Mouse (Mus musculus) kidney, postnatal 0 days (tissue): ENCODE measurements at regions not wholly inside any gene's neighbourhood (a gene's known extent, or its start where the extent isn't known, plus 50 kb on each side); places are given as distances from the start of the nearest gene placed in this dataset.

Experiments used
- ATAC-seq: fragments of 200-750 bp; cut with Nextera tagmentation; replicated peaks from 2 replicates; pipeline ENCODE4 v1.8.0; 2017; ENCODE audit warnings: low read depth, moderate number of reproducible peaks, moderate TSS enrichment, moderate library complexity; ENCODE audit not compliant: low FRiP score
- DNase-seq: peaks from one replicate; pipeline ENCODE4 v3.0.0-alpha.2; 2016; ENCODE audit warnings: low spot score
- H3K27ac ChIP-seq: fragments of 300-500 bp; sonication (generic); 2 replicates; pipeline ENCODE4 v1.5.1; 2014; ENCODE audit warnings: mild to moderate bottlenecking
- H3K27me3 ChIP-seq: fragments of 300-500 bp; sonication (generic); 2 replicates; pipeline ENCODE4 v1.6.1; 2014; ENCODE audit warnings: low read length, mixed read lengths; ENCODE audit not compliant: insufficient read depth
- H3K36me3 ChIP-seq: fragments of 300-500 bp; sonication (generic); 2 replicates; pipeline ENCODE4 v1.6.1; 2014; ENCODE audit warnings: low read length, mixed read lengths; ENCODE audit not compliant: insufficient read depth
- H3K4me1 ChIP-seq: fragments of 300-500 bp; sonication (generic); replicated peaks from 2 replicates; pipeline ENCODE4 v1.6.1; 2014; ENCODE audit warnings: antibody characterized with exemption, low read length, mixed read lengths; ENCODE audit not compliant: insufficient read depth
- H3K4me2 ChIP-seq: fragments of 300-500 bp; sonication (generic); 2 replicates; pipeline ENCODE4 v1.6.1; 2014; ENCODE audit warnings: mild to moderate bottlenecking, low read length, moderate library complexity, mixed read lengths
- H3K4me3 ChIP-seq: fragments of 300-500 bp; sonication (generic); replicated peaks from 2 replicates; pipeline ENCODE4 v1.5.1; 2014; ENCODE audit warnings: low read depth, low read length
- H3K9ac ChIP-seq: fragments of 300-500 bp; sonication (generic); 2 replicates; pipeline ENCODE4 v1.6.1; 2014; ENCODE audit warnings: low read depth, low read length
- H3K9me3 ChIP-seq: fragments of 300-500 bp; sonication (generic); replicated peaks from 2 replicates; pipeline ENCODE4 v1.6.1; 2016; ENCODE audit warnings: low read length, inconsistent platforms, mixed read lengths
- CTCF ChIP-seq: IDR thresholded peaks from 2 replicates; pipeline ENCODE4 v1.5.1; 2016; ENCODE audit warnings: antibody characterized with exemption, low read depth, mild to moderate bottlenecking, moderate library complexity
- WGBS: fragments of 180-500 bp; shearing (Covaris S2); extraction: QIAGEN DNeasy Blood & Tissue Kit; methylation state at CpG from one replicate; pipeline ENCODE4 v1.1.7; 2014; 5-methylcytosine and 5-hydroxymethylcytosine counted together

- WGBS, result 38% methylated on average over 4 of the region's 4 CpGs
- H3K9ac ChIP-seq, result no peak overlapping the region
- H3K27ac ChIP-seq, result no peak overlapping the region
- ATAC-seq (no peak), DNase-seq (no peak)
- H3K4me3 ChIP-seq, result no peak overlapping the region
- no peaks in the 10 kb centered on the region for H3K27me3 ChIP-seq
- H3K4me1 ChIP-seq, result no peaks in the 10 kb centered on the region
- TF ChIP-seq CTCF, result no peak
- no peaks in the 10 kb centered on the region for H3K9me3 ChIP-seq
- H3K36me3 ChIP-seq, result no peaks in the 10 kb centered on the region
- no peak overlapping the region for H3K4me2 ChIP-seq
These were observed 122.2 kb downstream of the Ppp1r3a start for GRCm38 (mm10) chr6:14632837-14633236.

- H3K4me1 ChIP-seq, result no peaks in the 10 kb centered on the region
- 9% methylated on average over 2 of the region's 2 CpGs for WGBS
- no peaks in the 10 kb centered on the region for H3K9me3 ChIP-seq
- H3K36me3 ChIP-seq, result no peaks in the 10 kb centered on the region
- no peak for TF ChIP-seq CTCF
- H3K27me3 ChIP-seq, result no peaks in the 10 kb centered on the region
- no peak overlapping the region for H3K4me3 ChIP-seq
- peak; percentile 24 for DNase-seq
- H3K9ac ChIP-seq, result no peak overlapping the region
- H3K27ac ChIP-seq, result no peak overlapping the region
- H3K4me2 ChIP-seq, result no peak overlapping the region
- ATAC-seq, result no peak
These were observed 123.2 kb downstream of the Ppp1r3a start for GRCm38 (mm10) chr6:14631719-14632445.

- TF ChIP-seq CTCF, result no peak
- Histone ChIP-seq H3K4me3 (no peak overlapping the region), H3K27me3 (no peaks in the 10 kb centered on the region), H3K4me2 (no peak overlapping the region), H3K4me1 (no peaks in the 10 kb centered on the region), H3K9ac (no peak overlapping the region), H3K36me3 (no peaks in the 10 kb centered on the region), H3K9me3 (no peaks in the 10 kb centered on the region), H3K27ac (no peak overlapping the region)
- DNase-seq, result no peak
- no peak for ATAC-seq
- WGBS, result 62% methylated on average over 3 of the region's 3 CpGs
These were observed 138.4 kb downstream of the Ppp1r3a start for GRCm38 (mm10) chr6:14616629-14617028.

GRCm38 (mm10) chr6:14608076-14608475, 147.0 kb downstream of the Ppp1r3a start:
- no peak for ATAC-seq
- Histone ChIP-seq H3K9ac (no peak overlapping the region), H3K36me3 (no peaks in the 10 kb centered on the region), H3K9me3 (no peaks in the 10 kb centered on the region), H3K4me3 (no peak overlapping the region), H3K27ac (no peak overlapping the region), H3K4me1 (no peaks in the 10 kb centered on the region), H3K4me2 (no peak overlapping the region), H3K27me3 (no peaks in the 10 kb centered on the region)
- TF ChIP-seq CTCF, result no peak
- no peak for DNase-seq

GRCm38 (mm10) chr6:14600543-14601249, 154.4 kb downstream of the Ppp1r3a start:
- Histone ChIP-seq H3K4me1 (no peaks in the 10 kb centered on the region), H3K27ac (no peak overlapping the region), H3K9me3 (no peaks in the 10 kb centered on the region), H3K36me3 (no peaks in the 10 kb centered on the region), H3K9ac (no peak overlapping the region), H3K27me3 (no peaks in the 10 kb centered on the region), H3K4me3 (no peak overlapping the region), H3K4me2 (no peak overlapping the region)
- DNase-seq (peak; percentile 21), ATAC-seq (peak; percentile 95)
- WGBS, result 65% methylated on average over 13 of the region's 13 CpGs
- no peak for TF ChIP-seq CTCF

- TF ChIP-seq CTCF, result no peak
- Histone ChIP-seq H3K27ac (no peak overlapping the region), H3K4me1 (no peaks in the 10 kb centered on the region), H3K9ac (no peak overlapping the region), H3K36me3 (no peaks in the 10 kb centered on the region), H3K9me3 (no peaks in the 10 kb centered on the region), H3K4me3 (no peak overlapping the region), H3K4me2 (no peak overlapping the region), H3K27me3 (no peaks in the 10 kb centered on the region)
- DNase-seq (no peak), ATAC-seq (no peak)
- WGBS, result 64% methylated on average over 4 of the region's 4 CpGs
These were observed 158.1 kb downstream of the Ppp1r3a start for GRCm38 (mm10) chr6:14596880-14597466.
